Mouse (Mus musculus) heart, adult 2 months (tissue): Measurements from ENCODE around the gene Tfap2a.

Experiments
- EP300 ChIP-seq: fragments of 200-500 bp; IDR thresholded peaks from 2 replicates; pipeline ENCODE4 v1.6.1; 2011; ENCODE audit warnings: low read depth, low read length, control low read depth; ENCODE audit not compliant: insufficient read depth
- POLR2A ChIP-seq: fragments of 200-500 bp; IDR thresholded peaks from 2 replicates; pipeline ENCODE4 v1.6.1; 2011; ENCODE audit warnings: mild to moderate bottlenecking, low read depth, low read length, control low read depth; ENCODE audit not compliant: insufficient read depth

GRCm38 (mm10) chr13:40710062-40710342 lies 28.2 kb downstream of the Tfap2a start:
- no peak for TF ChIP-seq EP300
- TF ChIP-seq POLR2A = no peak
